Mouse (Mus musculus): ENCODE results near the gene Dnajb3.

Dnajb3 gene

GRCm38 (mm10) chr1:88205294-88205922 lies at the start of gene Dnajb3:
TSS of gene Dnajb3 (minus strand) at chr1:88205782.
- DNase-seq (ENCODE audit: low spot score in 2 of 2), result peak; percentile 87

GRCm38 (mm10) chr1:88254793-88255465 lies 49.3 kb upstream of the Dnajb3 start:
- no peak for DNase-seq (ENCODE audit: low spot score in 2 of 2)

- DNase-seq (ENCODE audit: low spot score in 2 of 2), result no peak
These were observed 48.0 kb upstream of the Dnajb3 start for GRCm38 (mm10) chr1:88253540-88253939.

GRCm38 (mm10) chr1:88253106-88253505 lies 47.5 kb upstream of the Dnajb3 start:
- no peak for DNase-seq (ENCODE audit: low spot score in 2 of 2)

GRCm38 (mm10) chr1:88250023-88250422 lies 44.4 kb upstream of the Dnajb3 start:
- DNase-seq (ENCODE audit: low spot score in 2 of 2), result no peak

DNA sequence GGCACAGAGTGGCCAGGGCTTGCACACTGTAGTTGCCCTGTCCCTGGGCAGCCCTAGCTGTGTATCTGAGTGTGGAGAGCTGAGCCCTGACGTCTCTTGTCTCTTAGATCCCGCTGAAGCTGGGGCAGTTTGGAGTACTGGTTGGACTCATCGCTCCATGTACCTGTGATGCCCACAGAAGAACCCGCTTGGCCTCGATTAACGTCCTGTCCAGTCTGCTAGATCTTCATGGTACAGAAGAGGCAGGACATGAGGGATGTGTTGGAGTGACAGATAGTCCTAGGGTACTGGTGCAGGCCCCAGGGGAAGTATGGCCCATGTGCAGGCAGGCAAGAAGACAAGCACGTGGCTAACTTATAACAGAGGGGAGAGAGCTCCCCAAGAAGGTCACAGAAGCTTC lies 44.0 kb upstream of the Dnajb3 start:
- no peak for DNase-seq (ENCODE audit: low spot score in 2 of 2)

DNA sequence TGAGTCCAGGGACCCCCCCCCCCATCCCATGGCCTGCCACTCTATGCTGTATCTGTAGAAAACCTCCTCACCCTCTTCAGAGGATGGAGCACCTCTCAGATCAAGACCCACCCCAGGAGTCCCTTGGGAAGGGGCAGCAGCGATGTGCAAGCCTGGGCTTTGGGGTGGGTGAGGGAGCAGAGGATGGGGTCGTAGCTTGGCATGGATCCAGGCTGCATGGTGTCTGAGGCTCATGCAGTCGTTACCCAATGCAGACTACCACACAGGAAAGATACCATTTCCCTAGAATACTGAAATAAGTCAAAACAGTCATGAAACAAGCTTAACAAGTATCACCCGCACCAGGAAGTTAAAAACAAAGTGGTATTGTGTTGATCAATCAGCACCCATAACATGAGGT lies 43.1 kb upstream of the Dnajb3 start:
- no peak for DNase-seq (ENCODE audit: low spot score in 2 of 2)

GRCm38 (mm10) chr1:88247660-88248059 lies 42.1 kb upstream of the Dnajb3 start:
- no peak for DNase-seq (ENCODE audit: low spot score in 2 of 2)

DNA sequence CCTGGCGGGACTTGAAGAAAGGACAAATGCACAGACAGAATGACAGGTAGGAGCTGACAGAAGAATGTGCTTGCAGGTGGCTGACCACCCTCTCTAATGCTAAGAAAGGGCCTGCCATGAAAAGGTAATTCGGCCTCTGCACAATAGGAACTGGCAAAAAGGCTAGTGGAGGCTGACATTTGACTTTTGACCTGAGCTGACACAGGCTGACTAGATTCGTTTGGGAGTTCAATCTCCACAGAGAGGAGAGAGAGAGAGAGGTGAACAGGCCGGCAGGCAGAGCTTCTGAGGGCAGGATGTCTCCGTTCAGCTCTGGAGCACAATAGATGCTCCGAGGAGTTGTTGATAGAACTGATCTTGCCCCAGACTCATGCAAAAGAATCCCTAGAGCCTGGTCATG lies 40.8 kb upstream of the Dnajb3 start:
- no peak for DNase-seq (ENCODE audit: low spot score in 2 of 2)

DNA sequence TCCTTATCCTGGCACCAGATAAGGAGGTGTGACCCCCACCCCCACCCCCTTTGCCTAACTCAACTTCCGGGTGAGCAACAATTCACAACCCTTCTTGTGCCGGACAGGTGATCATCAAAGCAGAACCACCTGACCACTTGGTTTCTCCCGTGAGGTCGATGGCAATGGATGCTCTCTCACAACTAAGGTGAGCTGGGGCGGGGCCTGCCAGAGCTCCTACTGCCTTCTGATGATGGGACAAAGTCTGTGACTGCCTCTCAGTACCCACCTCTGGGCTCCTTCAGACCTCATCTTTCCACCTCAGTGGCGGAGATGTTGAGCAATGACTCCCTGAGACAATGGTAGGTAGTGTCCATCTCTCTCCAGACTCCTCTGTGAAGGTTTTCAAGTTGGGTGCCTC lies 40.3 kb upstream of the Dnajb3 start:
- DNase-seq (ENCODE audit: low spot score in 2 of 2), result no peak

- no peak for DNase-seq (ENCODE audit: low spot score in 2 of 2)
These were observed 38.3 kb upstream of the Dnajb3 start for GRCm38 (mm10) chr1:88243861-88244260.

GRCm38 (mm10) chr1:88240579-88240978 lies 35.0 kb upstream of the Dnajb3 start:
- no peak for DNase-seq (ENCODE audit: low spot score in 2 of 2)

- DNase-seq (ENCODE audit: low spot score in 2 of 2), result no peak
These were observed 34.5 kb upstream of the Dnajb3 start for GRCm38 (mm10) chr1:88240072-88240471.

DNA sequence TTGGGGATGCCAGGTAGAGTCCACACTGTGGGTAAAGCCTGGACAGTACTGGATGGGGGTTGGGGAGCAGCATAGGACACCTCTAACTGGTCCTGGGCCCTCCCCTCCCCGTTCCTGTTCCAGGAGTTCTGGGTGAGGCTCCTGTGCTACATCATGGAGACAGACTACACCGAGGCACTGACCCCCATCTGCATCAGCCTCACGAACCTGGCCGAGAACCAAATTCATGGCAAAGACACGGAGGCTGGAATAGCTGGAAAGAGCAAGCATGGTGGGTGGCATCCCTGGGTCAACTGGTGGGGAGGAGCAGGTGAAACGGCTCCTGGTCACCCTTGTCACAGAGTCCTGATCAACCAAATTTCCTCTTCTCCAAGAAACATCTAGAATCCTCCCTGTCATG lies 33.2 kb upstream of the Dnajb3 start:
- no peak for DNase-seq (ENCODE audit: low spot score in 2 of 2)

DNA sequence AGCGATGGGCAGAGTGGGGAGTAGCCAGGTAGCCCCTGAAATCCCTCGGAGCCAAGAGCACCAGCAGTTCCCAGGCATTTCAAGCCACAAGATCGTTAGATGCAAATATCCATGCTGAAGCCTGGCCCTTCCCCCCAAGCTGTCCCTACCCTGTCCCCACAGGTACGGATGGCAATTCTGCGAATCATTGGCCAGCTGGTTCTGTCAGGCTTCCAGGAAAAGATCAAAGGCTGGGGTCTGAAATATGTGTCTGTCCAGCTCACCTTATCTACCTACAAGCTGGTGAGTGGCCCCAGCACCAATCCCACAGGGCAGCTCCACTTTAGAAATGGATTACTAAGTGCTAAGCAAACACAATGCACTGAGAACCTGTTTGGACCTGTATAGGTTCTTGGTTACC lies 31.7 kb upstream of the Dnajb3 start:
- DNase-seq (ENCODE audit: low spot score in 2 of 2), result no peak

GRCm38 (mm10) chr1:88235894-88236415 lies 30.4 kb upstream of the Dnajb3 start:
- DNase-seq (ENCODE audit: low spot score in 2 of 2), result no peak

DNA sequence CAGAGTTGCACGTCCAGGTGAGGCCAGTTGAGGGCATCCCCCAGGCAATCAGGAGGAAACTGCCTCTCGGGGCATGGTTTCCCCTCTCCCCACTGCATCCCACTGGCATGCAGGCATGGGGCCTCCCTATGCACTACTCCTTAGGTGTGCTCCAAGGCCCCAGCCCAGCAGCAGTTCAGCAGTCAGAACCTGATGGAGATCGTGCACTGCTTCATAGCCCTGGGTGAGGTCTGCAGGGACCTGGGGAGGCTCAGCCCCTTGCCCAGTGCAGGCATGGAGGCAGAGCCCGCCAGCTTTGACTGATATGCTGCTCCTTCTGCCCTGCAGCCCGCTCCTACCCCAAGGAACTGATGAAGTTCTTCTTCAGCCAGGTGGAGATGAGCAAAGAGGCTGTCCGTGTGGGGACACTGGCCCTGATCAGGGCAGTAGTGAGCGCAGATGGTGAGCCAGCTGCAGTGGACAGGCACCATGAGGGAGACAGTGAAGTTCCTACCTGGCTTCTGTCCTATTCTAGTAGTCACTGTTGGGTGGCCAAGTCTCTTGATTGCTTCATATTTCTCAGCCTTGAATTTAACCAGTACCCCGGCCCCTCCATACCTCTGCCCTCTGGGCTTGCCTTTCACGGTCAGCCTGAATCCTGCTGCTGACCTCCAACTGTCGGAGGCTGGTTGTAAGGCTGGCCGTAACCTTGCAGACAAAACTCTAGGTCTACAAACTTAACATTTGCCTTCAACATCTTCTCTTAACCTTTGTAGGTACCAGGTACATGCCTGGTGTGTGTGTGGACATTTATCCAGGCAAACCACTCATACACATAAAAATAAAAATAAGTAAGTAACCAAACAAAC lies 29.7 kb upstream of the Dnajb3 start:
- no peak for DNase-seq (ENCODE audit: low spot score in 2 of 2)

GRCm38 (mm10) chr1:88234646-88235045 lies 29.1 kb upstream of the Dnajb3 start:
- DNase-seq (ENCODE audit: low spot score in 2 of 2), result no peak

DNA sequence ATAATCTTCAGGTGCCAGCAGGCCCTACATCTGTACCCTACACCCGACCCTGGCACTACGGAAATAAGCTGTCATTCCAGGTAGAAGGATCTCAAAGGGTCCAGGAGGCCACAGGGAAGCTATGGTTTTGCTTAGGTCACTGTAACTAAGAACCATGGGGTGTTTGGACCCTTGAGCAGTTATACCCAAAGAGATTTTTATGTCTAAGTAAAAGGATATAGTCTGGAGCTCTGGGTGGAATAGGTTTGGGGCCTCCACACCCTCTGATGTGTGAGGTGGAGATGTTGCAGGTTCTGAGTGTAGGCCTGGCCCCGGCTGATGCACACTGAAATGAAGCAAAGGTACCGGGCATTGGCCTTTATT lies 28.6 kb upstream of the Dnajb3 start:
- DNase-seq (ENCODE audit: low spot score in 2 of 2), result no peak

DNA sequence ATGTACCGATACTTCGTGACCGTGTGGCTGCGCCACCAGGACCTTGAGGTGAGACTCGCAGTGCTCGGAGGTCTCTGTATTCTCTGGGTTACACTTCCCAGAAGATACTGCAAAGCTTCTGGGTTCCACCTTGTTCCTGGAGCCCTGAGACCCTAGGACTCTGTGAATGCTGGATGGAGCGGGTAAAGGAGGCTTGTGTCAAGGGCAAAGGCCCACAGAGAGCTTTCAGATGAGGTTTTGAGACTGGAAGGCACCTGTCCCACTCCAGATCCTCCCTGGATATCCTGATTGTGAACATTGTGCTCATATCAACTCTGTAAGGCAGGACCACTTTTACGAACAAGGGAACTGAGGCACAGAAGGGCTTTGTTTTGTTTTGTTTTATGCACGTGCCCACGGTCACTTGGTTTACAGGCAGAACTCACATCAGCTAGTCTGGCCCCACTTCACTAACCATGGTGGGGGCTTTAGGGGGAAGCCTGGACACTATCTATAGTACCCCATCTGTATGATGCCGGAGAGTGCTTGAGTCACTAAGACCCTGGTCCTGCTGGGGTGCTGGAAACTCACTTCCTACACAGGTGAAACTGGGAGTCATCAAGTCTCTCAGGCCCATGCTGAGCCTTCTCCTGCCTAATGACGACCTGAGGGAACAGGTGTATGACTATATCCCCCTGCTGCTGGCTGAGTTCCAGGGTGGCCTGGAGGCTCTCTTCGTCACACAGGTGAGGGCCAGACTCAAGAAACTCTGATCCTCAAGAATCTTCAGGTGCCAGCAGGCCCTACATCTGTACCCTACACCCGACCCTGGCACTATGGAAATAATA lies 28.1 kb upstream of the Dnajb3 start:
- DNase-seq (ENCODE audit: low spot score in 2 of 2), result no peak

GRCm38 (mm10) chr1:88232664-88233380 lies 27.2 kb upstream of the Dnajb3 start:
- peak in 1 of 2 experiments; percentile 25 for DNase-seq (ENCODE audit: low spot score in 2 of 2)

Data from spleen, postnatal 10 days (tissue).